Mouse (Mus musculus) thymus, adult 2 months (tissue): ENCODE results near the gene Opcml. TPM values are rescaled to one million over a fixed set of nuclear protein-coding genes. Genes with fewer than 3 reads are reported as not detected.

ENCODE experiments used
- DNase-seq: peaks from one replicate; pipeline ENCODE4 v3.0.0; 2021
- H3K27ac ChIP-seq: fragments of 200-500 bp; 2 replicates; pipeline ENCODE4 v1.5.1; 2012; ENCODE audit warnings: low read length, control low read depth; ENCODE audit not compliant: control insufficient read depth, insufficient read depth
- H3K27me3 ChIP-seq: fragments of 200-500 bp; 2 replicates; pipeline ENCODE4 v1.6.1; 2012; ENCODE audit warnings: mild to moderate bottlenecking, low read length, moderate library complexity, mixed read lengths; ENCODE audit not compliant: control insufficient read depth, insufficient read depth
- H3K36me3 ChIP-seq: fragments of 200-500 bp; 2 replicates; pipeline ENCODE4 v1.6.1; 2012; ENCODE audit warnings: mild to moderate bottlenecking, low read length, moderate library complexity; ENCODE audit not compliant: control insufficient read depth, insufficient read depth
- H3K4me1 ChIP-seq: fragments of 200-500 bp; replicated peaks from 2 replicates; pipeline ENCODE4 v1.6.1; 2012; ENCODE audit warnings: low read length; ENCODE audit not compliant: control insufficient read depth, insufficient read depth
- H3K4me3 ChIP-seq: fragments of 200-500 bp; 2 replicates; pipeline ENCODE4 v1.5.1; 2012; ENCODE audit warnings: mild to moderate bottlenecking, low read length, control low read depth, moderate library complexity; ENCODE audit not compliant: control insufficient read depth, insufficient read depth
- CTCF ChIP-seq: fragments of 200-500 bp; IDR thresholded peaks from 2 replicates; pipeline ENCODE4 v1.5.1; 2012; ENCODE audit warnings: mild to moderate bottlenecking, control low read depth, low read length, moderate library complexity, borderline replicate concordance; ENCODE audit not compliant: control insufficient read depth, poor library complexity, insufficient read depth; ENCODE audit errors: extremely low read depth
- POLR2A ChIP-seq: fragments of 200-500 bp; IDR thresholded peaks from 2 replicates; pipeline ENCODE4 v1.6.1; 2012; ENCODE audit warnings: mild to moderate bottlenecking, low read length, control low read depth, moderate library complexity; ENCODE audit not compliant: control insufficient read depth, poor library complexity, insufficient read depth; ENCODE audit errors: extremely low read depth
- WGBS: fragments of 180-500 bp; shearing (Covaris S2); methylation state at CpG from one replicate; pipeline ENCODE4 v1.1.7; 2018; 5-methylcytosine and 5-hydroxymethylcytosine counted together
- polyA plus RNA-seq: library from polyadenylated mRNA; depleted of rRNA; stranded (reverse); fragments of >200 nt; gene quantifications from 2 replicates; pipeline ENCODE4 v1.2.3, GENCODE M21; 2012

Gene Opcml
- polyA plus RNA-seq, 1 experiment, result 0.82 TPM

DNA sequence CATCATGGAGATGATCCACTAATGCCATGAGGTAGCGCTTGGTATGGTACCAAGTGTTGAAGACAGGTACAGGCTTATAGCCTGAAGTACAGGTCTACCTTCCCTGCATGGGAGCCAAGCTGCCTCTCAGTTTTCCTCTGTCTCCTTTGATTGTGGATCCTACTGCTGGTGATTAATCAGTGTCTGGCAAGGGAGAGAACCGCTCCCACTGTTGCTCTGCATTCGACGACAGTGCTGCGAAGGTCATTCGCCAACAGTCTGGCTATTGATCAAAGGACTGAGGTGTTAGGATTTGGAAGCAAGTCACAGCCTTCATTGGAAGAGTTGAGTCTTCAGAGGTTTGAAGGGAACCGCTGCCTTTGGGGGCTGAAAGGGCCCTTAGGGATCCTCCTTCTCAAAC, 495.8 kb downstream of the Opcml start:
- Histone ChIP-seq H3K4me3 (no peak overlapping the region), H3K36me3 (no peaks in the 10 kb centered on the region), H3K27me3 (no peaks in the 10 kb centered on the region), H3K27ac (no peak overlapping the region), H3K4me1 (no peaks in the 10 kb centered on the region)
- DNase-seq, result no peak
- WGBS, result 72% methylated on average over 7 of the region's 7 CpGs
- TF ChIP-seq CTCF (no peak), POLR2A (no peak)

DNA sequence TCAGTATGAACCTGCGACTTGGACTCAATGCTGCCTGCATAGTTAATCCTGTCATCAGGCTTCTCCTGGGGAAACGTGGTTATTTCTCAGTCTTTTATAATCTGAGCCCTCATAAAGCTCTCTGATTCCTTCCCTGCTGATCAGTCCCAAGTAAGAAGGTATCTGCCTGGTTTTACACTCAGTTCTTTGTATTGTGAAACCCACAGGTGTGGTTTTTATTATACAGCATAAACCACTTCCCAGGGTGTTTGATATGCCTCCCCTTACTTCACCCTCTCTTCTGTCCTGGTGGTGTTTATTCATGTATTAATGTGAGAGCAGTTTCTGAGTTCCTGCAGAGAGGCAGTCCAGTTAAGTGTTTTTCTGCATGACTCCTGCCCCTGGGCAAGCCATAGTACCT, 496.9 kb downstream of the Opcml start:
- TF ChIP-seq POLR2A, result no peak
- no peak for TF ChIP-seq CTCF
- 78% methylated on average over 2 of the region's 2 CpGs for WGBS
- no peak for DNase-seq
- Histone ChIP-seq H3K27ac (no peak overlapping the region), H3K27me3 (no peaks in the 10 kb centered on the region), H3K36me3 (no peaks in the 10 kb centered on the region), H3K4me3 (no peak overlapping the region), H3K4me1 (no peaks in the 10 kb centered on the region)

DNA sequence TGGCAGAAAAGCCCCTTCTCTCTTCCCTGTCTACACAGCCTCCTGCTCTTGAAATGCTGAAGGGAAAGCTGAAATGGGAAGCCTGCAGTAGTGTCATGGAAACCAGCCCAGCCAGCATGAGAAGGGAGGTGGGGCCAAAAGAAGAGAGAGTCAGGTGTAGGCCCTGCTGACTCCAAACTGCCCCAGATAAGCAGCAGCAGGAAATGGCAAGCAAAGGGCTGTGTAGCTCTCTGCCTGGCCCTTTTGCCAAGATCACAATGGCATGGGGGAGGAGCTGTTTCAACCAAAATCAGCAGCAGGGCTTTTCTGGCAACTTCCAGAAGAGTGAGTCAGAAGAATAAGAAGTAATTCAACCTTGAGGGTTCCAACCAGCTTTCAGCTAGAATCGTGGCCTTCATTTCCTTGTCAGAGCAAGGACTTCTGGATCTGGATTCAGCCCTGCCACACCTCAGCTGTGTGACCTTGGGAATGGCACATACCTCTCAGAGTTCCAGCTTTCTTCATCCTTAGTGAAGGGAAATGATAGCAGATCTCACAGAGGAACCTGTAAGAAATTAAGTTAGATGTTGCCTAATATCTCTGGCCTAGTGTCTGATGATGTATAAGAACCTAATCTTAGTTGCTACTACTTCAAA, 499.2 kb downstream of the Opcml start:
- H3K27ac ChIP-seq, result no peak overlapping the region
- H3K27me3 ChIP-seq, result no peaks in the 10 kb centered on the region
- no peak overlapping the region for H3K4me3 ChIP-seq
- no peaks in the 10 kb centered on the region for H3K4me1 ChIP-seq
- 13% methylated on average over 1 of the region's 1 CpGs for WGBS
- DNase-seq, result no peak
- TF ChIP-seq CTCF (no peak), POLR2A (no peak)
- no peaks in the 10 kb centered on the region for H3K36me3 ChIP-seq

DNA sequence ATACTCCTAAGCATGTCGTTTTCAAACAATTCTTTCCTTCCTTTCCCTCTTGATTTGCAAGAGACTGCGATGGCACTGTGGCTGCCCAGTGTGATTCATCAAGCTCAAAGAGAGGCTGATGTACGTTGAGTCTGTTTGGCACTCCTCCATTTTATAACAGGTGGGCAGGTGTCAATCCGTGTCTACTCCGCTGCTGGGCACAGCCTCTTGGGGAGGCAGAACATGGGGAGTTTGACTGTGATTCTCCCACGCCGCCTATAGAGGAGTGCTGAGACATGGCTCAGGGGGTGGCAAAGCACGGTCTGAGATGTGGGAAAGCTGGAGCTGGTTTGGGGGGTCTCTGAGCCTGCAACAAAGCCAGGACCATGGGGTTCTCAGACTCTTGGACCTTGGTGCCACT, 513.1 kb downstream of the Opcml start:
- Histone ChIP-seq H3K36me3 (no peaks in the 10 kb centered on the region), H3K27ac (no peak overlapping the region), H3K27me3 (no peaks in the 10 kb centered on the region), H3K4me1 (no peaks in the 10 kb centered on the region), H3K4me3 (no peak overlapping the region)
- 85% methylated on average over 8 of the region's 8 CpGs for WGBS
- DNase-seq, result no peak
- no peak for TF ChIP-seq POLR2A
- no peak for TF ChIP-seq CTCF

DNA sequence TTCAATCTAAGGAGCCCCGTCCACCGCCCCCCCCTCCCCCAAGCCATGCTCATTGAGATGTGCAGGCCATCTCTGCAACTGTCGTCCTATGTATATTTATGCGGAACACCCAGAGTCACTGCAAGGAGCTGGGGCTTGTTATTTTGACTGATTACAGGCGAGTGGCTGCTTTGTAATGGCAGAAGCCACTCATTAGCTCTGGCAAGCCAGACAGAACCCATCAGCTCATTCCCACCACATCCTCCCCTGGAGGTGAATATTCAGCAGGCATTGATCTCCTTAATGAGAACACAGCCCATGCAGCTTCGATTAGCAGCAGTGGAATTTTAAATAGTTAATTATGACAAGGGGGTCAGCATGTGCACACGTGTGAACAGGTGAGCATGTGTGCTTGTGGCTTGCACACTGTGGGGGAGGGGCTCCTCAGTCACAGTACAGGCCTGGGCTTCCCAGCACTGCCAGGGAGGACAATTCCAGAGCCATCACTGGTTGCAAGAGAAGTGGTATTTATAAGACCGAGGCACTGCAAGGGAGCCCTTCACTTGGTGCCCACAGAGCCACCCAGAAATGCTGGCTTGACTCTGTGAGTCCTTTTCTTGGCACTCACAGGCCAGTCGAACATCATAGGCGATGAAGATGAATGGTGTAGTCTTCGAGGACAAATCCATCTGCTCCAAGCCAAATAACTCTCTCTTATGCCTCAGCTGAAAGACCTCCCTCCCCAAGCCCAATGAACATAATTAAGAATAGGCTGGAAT, 516.0 kb downstream of the Opcml start:
- DNase-seq, result no peak
- Histone ChIP-seq H3K4me1 (no peaks in the 10 kb centered on the region), H3K27ac (no peak overlapping the region), H3K4me3 (no peak overlapping the region), H3K36me3 (no peaks in the 10 kb centered on the region), H3K27me3 (no peaks in the 10 kb centered on the region)
- TF ChIP-seq CTCF, result no peak
- no peak for TF ChIP-seq POLR2A
- 77% methylated on average over 11 of the region's 11 CpGs for WGBS

DNA sequence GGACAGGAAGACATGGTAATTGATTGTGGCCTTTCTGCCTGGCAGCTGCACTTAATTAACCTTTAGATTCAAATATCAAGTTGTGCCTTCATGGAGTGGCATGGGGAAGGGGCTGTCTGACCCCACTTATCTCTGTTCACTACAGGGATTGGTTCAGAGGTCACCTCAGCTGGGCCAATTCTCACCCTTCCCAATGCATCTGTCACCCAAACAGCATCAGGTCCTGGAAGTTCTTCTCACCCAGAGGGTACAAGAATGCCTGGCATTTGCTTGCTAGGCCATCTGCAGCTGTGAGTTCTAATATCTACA, 516.5 kb downstream of the Opcml start:
- Histone ChIP-seq H3K27me3 (no peaks in the 10 kb centered on the region), H3K4me3 (no peak overlapping the region), H3K4me1 (no peaks in the 10 kb centered on the region), H3K27ac (no peak overlapping the region), H3K36me3 (no peaks in the 10 kb centered on the region)
- TF ChIP-seq POLR2A, result no peak
- DNase-seq, result no peak
